Mouse (Mus musculus): ENCODE data around the gene Ifit1. TPM values are rescaled to one million over a fixed set of nuclear protein-coding genes. Genes with fewer than 3 reads are reported as not detected.
"Not testable (repeated sequence)": the region's sequence is repeated elsewhere in the genome, so short reads cannot be mapped to it uniquely, and the experiment has no call there.

The Ifit1 gene
- total and polyA plus RNA-seq, 3 experiments: 0.25 to 2.3 (median 1.4) TPM

DNA sequence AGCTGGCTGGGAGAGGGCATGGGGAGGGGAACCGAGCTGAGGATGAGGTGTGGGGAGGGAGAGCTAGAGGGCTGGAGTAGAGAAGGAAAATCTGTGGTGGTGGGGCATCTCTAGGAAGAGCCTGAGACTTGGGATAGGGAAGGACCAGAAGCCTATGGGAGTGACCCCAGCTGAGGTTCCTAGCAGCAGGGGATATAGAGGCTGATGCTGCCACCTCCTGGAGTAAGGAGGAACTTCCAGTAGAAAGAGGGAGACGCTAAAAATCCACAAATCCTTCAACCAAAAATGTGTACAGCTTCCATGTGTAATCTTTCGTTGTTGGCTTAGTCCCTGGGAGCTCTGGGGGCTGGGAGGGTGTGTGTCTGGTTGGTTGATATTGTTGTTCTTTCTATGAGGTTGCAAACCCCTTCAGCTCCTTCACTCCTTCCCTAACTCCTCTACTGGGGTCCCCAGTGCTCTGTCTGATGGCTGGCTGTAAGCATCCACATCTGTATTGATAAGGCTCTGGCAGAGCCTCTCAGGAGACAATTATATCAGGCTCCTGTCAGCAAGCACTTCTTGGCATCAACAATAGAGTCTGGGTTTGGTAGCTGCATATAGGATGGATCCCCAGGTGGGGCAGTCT, 3.6 kb upstream of the Ifit1 start:
- Histone ChIP-seq H3K27ac (ENCODE audit: insufficient read depth, low read depth) (no peak overlapping the region), H3K4me2 (ENCODE audit: insufficient read depth, low read depth, poor library complexity, severe bottlenecking) (no peak overlapping the region), H3K27me3 (replicated peaks) (no peaks in the 10 kb centered on the region), H3K36me3 (replicated peaks in 1 of 2; ENCODE audit: control insufficient read depth in 1 of 2, insufficient read depth in 1 of 2, low read length in 1 of 2) (no peaks in the 10 kb centered on the region), H3K4me1 (ENCODE audit: control insufficient read depth in 1 of 2, insufficient read depth in 2 of 2) (peaks cover 4 to 26% of the 10 kb centered on the region in 2 experiments; a peak in 3 of 4 replicates), H3K4me3 (replicated peaks in 1 of 3; ENCODE audit: low read depth in 2 of 3, low read length in 2 of 3, poor library complexity in 1 of 3) (no peak overlapping the region), H3K9ac (ENCODE audit: insufficient read depth, low read depth) (no peak overlapping the region), H3K79me2 (replicated peaks; ENCODE audit: control insufficient read depth, extremely low read depth, insufficient read depth, poor library complexity, severe bottlenecking) (no peaks in the 10 kb centered on the region), H3K9me3 (replicated peaks; ENCODE audit: low read length) (no peaks in the 10 kb centered on the region)
- dilution Hi-C loops (cut with MboI; ENCODE audit: extremely low pct_ligation_motif_present, extremely low pct_unique_long_range_greater_than_20kb, low sequenced_read_pairs) (no loop called here), in situ Hi-C loops (cut with MboI; ENCODE audit: low pct_ligation_motif_present, low pct_unique_long_range_greater_than_20kb, low sequenced_read_pairs) (no loop called here)
- peak; percentile 46 for DNase-seq (ENCODE audit: extremely low read depth)
- TF ChIP-seq ZC3H11A (IDR thresholded peaks at IDR 0.05; ENCODE audit: low read depth, low read length) (peak; percentile 24; the same call in 1 of the 2 replicates), SMC3 (IDR thresholded peaks at IDR 0.05; ENCODE audit: low read depth, low read length) (peak; percentile 83), MEF2A (IDR thresholded peaks at IDR 0.05; ENCODE audit: borderline replicate concordance, low read depth, low read length) (peak; percentile 19; the same call in 1 of the 2 replicates), RAD21 (IDR thresholded peaks at IDR 0.05; ENCODE audit: low read depth, low read length) (peak; percentile 86), CTCF (conservative IDR thresholded peaks at IDR 0.05 in 1 of 2, IDR thresholded peaks at IDR 0.05 in 1 of 2; ENCODE audit: low read depth in 2 of 2, low read length in 2 of 2) (peak; percentile 64 to 83), MAZ (IDR thresholded peaks at IDR 0.05; ENCODE audit: low read depth, low read length) (no peak)

- H3K9me3 ChIP-seq (replicated peaks; ENCODE audit: low read length): no peaks in the 10 kb centered on the region
- no peak overlapping the region for H3K9ac ChIP-seq (ENCODE audit: insufficient read depth, low read depth)
- TF ChIP-seq ETS1 (conservative IDR thresholded peaks at IDR 0.05; ENCODE audit: low read depth, low read length) (no peak), MXI1 (IDR thresholded peaks at IDR 0.05; ENCODE audit: low read depth, low read length) (no peak), CHD1 (IDR thresholded peaks at IDR 0.05; ENCODE audit: low read depth, low read length) (no peak), ZC3H11A (IDR thresholded peaks at IDR 0.05; ENCODE audit: low read depth, low read length) (no peak), TCF12 (IDR thresholded peaks at IDR 0.05; ENCODE audit: low read depth, low read length) (no peak), MAX (IDR thresholded peaks at IDR 0.05; ENCODE audit: low read length) (no peak), MAZ (IDR thresholded peaks at IDR 0.05; ENCODE audit: low read depth, low read length) (no peak), JUN (IDR thresholded peaks at IDR 0.05; ENCODE audit: insufficient read depth, low read depth, low read length) (no peak), JUND (conservative IDR thresholded peaks at IDR 0.05; ENCODE audit: low read depth, low read length) (no peak), ZNF384 (IDR thresholded peaks at IDR 0.05; ENCODE audit: low read depth, low read length) (no peak), MEF2A (IDR thresholded peaks at IDR 0.05; ENCODE audit: borderline replicate concordance, low read depth, low read length) (no peak), CTCF (conservative IDR thresholded peaks at IDR 0.05 in 1 of 2, IDR thresholded peaks at IDR 0.05 in 1 of 2; ENCODE audit: low read depth in 2 of 2, low read length in 2 of 2) (no peak)
- no peaks in the 10 kb centered on the region for H3K36me3 ChIP-seq (replicated peaks in 1 of 2; ENCODE audit: control insufficient read depth in 1 of 2, insufficient read depth in 1 of 2, low read length in 1 of 2)
- H3K4me1 ChIP-seq (ENCODE audit: control insufficient read depth in 1 of 2, insufficient read depth in 2 of 2): peaks cover 4 to 26% of the 10 kb centered on the region in 2 experiments; a peak in 3 of 4 replicates
- H3K4me2 ChIP-seq (ENCODE audit: insufficient read depth, low read depth, poor library complexity, severe bottlenecking): no peak overlapping the region
- DNase-seq (ENCODE audit: extremely low read depth): no peak
- no peaks in the 10 kb centered on the region for H3K79me2 ChIP-seq (replicated peaks; ENCODE audit: control insufficient read depth, extremely low read depth, insufficient read depth, poor library complexity, severe bottlenecking)
- dilution Hi-C loops (cut with MboI; ENCODE audit: extremely low pct_ligation_motif_present, extremely low pct_unique_long_range_greater_than_20kb, low sequenced_read_pairs): no loop called here
- no peak overlapping the region for H3K27ac ChIP-seq (ENCODE audit: insufficient read depth, low read depth)
- no peak overlapping the region for H3K4me3 ChIP-seq (replicated peaks in 1 of 3; ENCODE audit: low read depth in 2 of 3, low read length in 2 of 3, poor library complexity in 1 of 3)
- in situ Hi-C loops (cut with MboI; ENCODE audit: low pct_ligation_motif_present, low pct_unique_long_range_greater_than_20kb, low sequenced_read_pairs): no loop called here
- no peaks in the 10 kb centered on the region for H3K27me3 ChIP-seq (replicated peaks)
These were observed 1.9 kb downstream of the Ifit1 start for GRCm38 (mm10) chr19:34642616-34643015.

DNA sequence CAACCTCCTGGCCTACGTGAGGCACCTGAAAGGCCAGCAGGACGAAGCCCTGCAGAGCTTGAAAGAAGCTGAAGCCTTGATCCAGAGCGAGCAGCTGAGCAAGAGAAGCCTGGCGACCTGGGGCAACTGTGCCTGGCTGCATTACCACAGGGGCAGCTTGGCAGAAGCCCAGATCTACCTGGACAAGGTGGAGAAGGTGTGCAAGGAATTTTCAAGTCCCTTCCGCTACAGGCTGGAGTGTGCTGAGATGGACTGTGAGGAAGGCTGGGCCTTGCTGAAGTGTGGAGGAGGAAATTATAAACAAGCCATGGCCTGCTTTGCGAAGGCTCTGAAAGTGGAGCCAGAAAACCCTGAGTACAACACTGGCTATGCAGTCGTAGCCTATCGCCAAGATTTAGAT, 7.0 kb downstream of the Ifit1 start:
- H3K36me3 ChIP-seq (replicated peaks in 1 of 2; ENCODE audit: control insufficient read depth in 1 of 2, insufficient read depth in 1 of 2, low read length in 1 of 2); H3K27ac ChIP-seq (ENCODE audit: insufficient read depth, low read depth); H3K4me3 ChIP-seq (replicated peaks in 1 of 3; ENCODE audit: low read depth in 2 of 3, low read length in 2 of 3, poor library complexity in 1 of 3); H3K9me3 ChIP-seq (replicated peaks; ENCODE audit: low read length); H3K79me2 ChIP-seq (replicated peaks; ENCODE audit: control insufficient read depth, extremely low read depth, insufficient read depth, poor library complexity, severe bottlenecking); DNase-seq (ENCODE audit: extremely low read depth); in situ Hi-C loops (cut with MboI; ENCODE audit: low pct_ligation_motif_present, low pct_unique_long_range_greater_than_20kb, low sequenced_read_pairs); H3K4me1 ChIP-seq (ENCODE audit: control insufficient read depth in 1 of 2, insufficient read depth in 2 of 2); H3K9ac ChIP-seq (ENCODE audit: insufficient read depth, low read depth); H3K4me2 ChIP-seq (ENCODE audit: insufficient read depth, low read depth, poor library complexity, severe bottlenecking); H3K27me3 ChIP-seq (replicated peaks); dilution Hi-C loops (cut with MboI; ENCODE audit: extremely low pct_ligation_motif_present, extremely low pct_unique_long_range_greater_than_20kb, low sequenced_read_pairs): not testable (repeated sequence)

Data from CH12.LX (cell line).